Mouse (Mus musculus) heart, adult 18-20 months (tissue): ENCODE measurements around the gene Ctdspl. TPM values are rescaled to one million over a fixed set of nuclear protein-coding genes. Genes with fewer than 3 reads are reported as not detected.

ENCODE experiments used
- DNase-seq, 2 experiments: peaks; one replicate each; pipeline ENCODE4 v3.0.0; 2021 to 2022; ENCODE audit warnings: mixed read lengths in 1 of 2
- total RNA-seq, 2 experiments: library from RNA; stranded (reverse); gene quantifications; 2 replicates each; pipeline ENCODE4 v1.2.3; 2021

The Ctdspl gene
- total RNA-seq, 2 experiments from 2014 or later: 10.6 to 12.8 TPM

GRCm38 (mm10) chr9:118988787-118989580, 62.7 kb downstream of the Ctdspl start:
- no peak for DNase-seq

- DNase-seq: no peak
Measured at GRCm38 (mm10) chr9:118990490-118990889, 64.2 kb downstream of the Ctdspl start.

- DNase-seq: no peak
Measured at GRCm38 (mm10) chr9:118991750-118992585, 65.7 kb downstream of the Ctdspl start.

GRCm38 (mm10) chr9:118992586-118992955, 66.3 kb downstream of the Ctdspl start:
- DNase-seq: no peak

- DNase-seq: no peak
Measured at GRCm38 (mm10) chr9:118994524-118995227, 68.4 kb downstream of the Ctdspl start.

- no peak for DNase-seq
Measured at GRCm38 (mm10) chr9:118995539-118995938, 69.3 kb downstream of the Ctdspl start.

- no peak for DNase-seq
Measured at GRCm38 (mm10) chr9:118997241-118997640, 71.0 kb downstream of the Ctdspl start.

GRCm38 (mm10) chr9:119000196-119000595, 73.9 kb downstream of the Ctdspl start:
- no peak for DNase-seq

GRCm38 (mm10) chr9:119002267-119002666, 76.0 kb downstream of the Ctdspl start:
- DNase-seq: peak; percentile 61 to 70

- no peak for DNase-seq
Measured at GRCm38 (mm10) chr9:119003990-119004702, 77.9 kb downstream of the Ctdspl start.

- no peak for DNase-seq
Measured at GRCm38 (mm10) chr9:119004703-119005076, 78.4 kb downstream of the Ctdspl start.

- DNase-seq: no peak
Measured at GRCm38 (mm10) chr9:119005303-119006029, 79.2 kb downstream of the Ctdspl start.

- peak in 1 of 2 experiments; percentile 47 for DNase-seq
Measured at GRCm38 (mm10) chr9:119007266-119007665, 81.0 kb downstream of the Ctdspl start.

GRCm38 (mm10) chr9:119008871-119009270, 82.6 kb downstream of the Ctdspl start:
- no peak for DNase-seq

- no peak for DNase-seq
Measured at GRCm38 (mm10) chr9:119010156-119010710, 84.0 kb downstream of the Ctdspl start.

GRCm38 (mm10) chr9:119016785-119017507, 90.7 kb downstream of the Ctdspl start:
- DNase-seq: no peak

GRCm38 (mm10) chr9:119021731-119022130, 95.5 kb downstream of the Ctdspl start:
- no peak for DNase-seq

- no peak for DNase-seq
Measured at GRCm38 (mm10) chr9:119025263-119025662, 99.0 kb downstream of the Ctdspl start.

GRCm38 (mm10) chr9:119025832-119026331, 99.6 kb downstream of the Ctdspl start:
- no peak for DNase-seq

- DNase-seq: no peak
Measured at GRCm38 (mm10) chr9:119027337-119027736, 101.1 kb downstream of the Ctdspl start.
